Mouse (Mus musculus) B cell, adult 67 days (primary cell): Measurements from ENCODE around the gene Ppp1r2. TPM values are rescaled to one million over a fixed set of nuclear protein-coding genes. Genes with fewer than 3 reads are reported as not detected.

Experiments used
- total RNA-seq, 2 experiments: library from RNA; stranded (reverse); gene quantifications; 4 replicates each; pipeline ENCODE4 v1.2.4; 2023

The Ppp1r2 gene
- 10 to 100 TPM; 50.4 to 57.8 TPM for total RNA-seq

GRCm38 (mm10) chr16:31274674-31275460 lies at the start of gene Ppp1r2:
Ppp1r2 (minus strand) TSS chr16:31275277.

GRCm38 (mm10) chr16:31314497-31315233 lies 39.6 kb upstream of the Ppp1r2 start, which contains the start of gene Apod:
Apod (minus strand) TSS chr16:31314808.

Other genes starting within 250 kb of the Ppp1r2 start
- 10 to 100 TPM; 20.7 to 21.7 TPM for gene Xxylt1, start 193.8 kb downstream of the Ppp1r2 start, total RNA-seq
- gene Acap2, start 74.0 kb downstream of the Ppp1r2 start, total RNA-seq: 10 to 100 TPM; 66.8 to 73.6 TPM
- gene Apod, start 39.5 kb upstream of the Ppp1r2 start, total RNA-seq: not detected
- gene Bdh1, start 147.0 kb upstream of the Ppp1r2 start, total RNA-seq: 10 to 100 TPM in 1 of 2 experiments, 1 to 10 TPM in 1; 9.5 to 11.2 TPM